Mouse (Mus musculus) neural tube, postnatal 0 days (tissue): Measurements from ENCODE around the gene Ptprj. TPM values are rescaled to one million over a fixed set of nuclear protein-coding genes. Genes with fewer than 3 reads are reported as not detected.

Source experiments
- polyA plus RNA-seq: library from polyadenylated mRNA; unstranded; fragments of >200 nt; fragmentation: Nextera tagmentation; extraction: Ambion mirVana; gene quantifications from 2 replicates; pipeline ENCODE4 v1.2.1, GENCODE M21; 2015

Gene Ptprj
- 5.5 and 6.8 TPM in 2 replicates for polyA plus RNA-seq

DNA sequence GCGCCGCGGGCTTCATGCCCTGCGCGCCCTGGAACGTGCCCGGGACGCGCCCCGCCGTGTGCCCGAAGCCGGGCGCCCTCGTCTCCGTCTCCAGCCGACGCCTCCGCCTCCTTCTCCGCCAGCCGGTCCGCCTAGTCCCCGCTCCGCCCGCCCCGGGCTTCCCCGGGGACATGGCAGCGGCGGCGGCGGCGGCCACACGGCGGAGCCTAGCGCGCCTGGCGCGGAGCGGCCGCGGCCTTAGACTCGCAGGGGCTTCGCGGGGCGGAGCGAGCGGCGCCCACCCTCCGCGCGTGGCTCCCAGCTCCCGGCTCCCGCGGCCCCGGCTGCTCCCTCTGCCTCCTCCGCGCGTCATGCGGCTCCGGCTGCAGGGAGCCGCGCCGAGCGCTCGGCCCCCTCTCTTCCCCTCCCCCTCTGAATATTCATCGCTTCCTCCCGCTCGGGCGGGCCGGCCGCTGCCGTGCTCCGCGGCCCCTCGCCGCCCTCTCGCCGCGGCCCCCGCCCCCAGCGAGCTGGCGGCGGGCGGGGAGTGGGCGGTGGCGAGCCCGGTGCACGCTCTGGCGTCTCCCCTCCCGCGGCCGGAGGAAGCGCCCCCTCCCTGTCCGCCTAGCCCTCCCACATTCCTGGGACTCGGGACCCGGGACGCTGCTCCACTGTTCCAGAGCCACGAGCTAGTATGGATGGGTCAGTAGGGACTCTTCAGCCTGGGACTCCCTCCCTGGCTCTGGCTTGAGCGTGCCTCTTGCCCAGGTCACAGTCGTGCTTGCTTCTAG lies at the start of gene Ptprj:
TSS of gene Ptprj (minus strand) at position 412 of the 770 bp plus-strand sequence.

DNA sequence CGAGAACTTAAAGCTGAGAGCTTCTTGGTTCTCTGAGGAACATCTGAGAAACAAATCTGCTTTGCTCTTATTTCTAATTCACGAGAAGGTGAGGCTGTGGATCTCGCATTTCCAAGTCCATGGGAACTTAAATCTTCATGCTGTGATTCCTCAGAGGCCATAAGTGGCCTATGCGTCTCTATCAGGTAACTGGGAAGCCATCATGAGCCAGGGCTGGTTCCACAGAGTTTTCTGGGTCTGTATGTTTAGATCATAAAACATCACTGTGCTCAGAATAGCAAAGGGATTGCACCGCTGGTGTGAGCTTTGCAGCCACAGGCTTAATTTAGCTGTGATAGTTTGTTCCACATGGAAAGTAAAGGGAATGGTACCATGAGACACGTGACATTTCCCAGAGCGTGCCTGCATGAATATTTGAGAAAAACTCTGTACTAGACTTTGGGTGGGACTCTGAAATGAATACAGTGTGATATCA lies 181.8 kb downstream of the Ptprj start, which contains the start of gene Olfr1274-ps:
TSS of gene Olfr1274-ps (plus strand) at position 51 of the 475 bp plus-strand sequence.

Other genes with a start within 250 kb of the Ptprj start
- gene Olfr1274-ps, start 182.0 kb downstream of the Ptprj start, polyA plus RNA-seq = not detected in 2 replicates
- 12.2 and 16.0 TPM in 2 replicates for gene Nup160, start 96.6 kb upstream of the Ptprj start, polyA plus RNA-seq
- gene Fnbp4, start 164.7 kb upstream of the Ptprj start, polyA plus RNA-seq = 50.8 and 62.2 TPM in 2 replicates
- gene Agbl2, start 202.1 kb upstream of the Ptprj start, polyA plus RNA-seq = 0.27 and 0.42 TPM in 2 replicates